Mouse (Mus musculus): ENCODE measurements around the gene Kpna1. TPM values are rescaled to one million over a fixed set of nuclear protein-coding genes. Genes with fewer than 3 reads are reported as not detected.

Kpna1 gene
- polyA plus RNA-seq (2015; fragmentation: Nextera tagmentation; extraction: Ambion mirVana), result 26.2 and 28.8 TPM in 2 replicates

DNA sequence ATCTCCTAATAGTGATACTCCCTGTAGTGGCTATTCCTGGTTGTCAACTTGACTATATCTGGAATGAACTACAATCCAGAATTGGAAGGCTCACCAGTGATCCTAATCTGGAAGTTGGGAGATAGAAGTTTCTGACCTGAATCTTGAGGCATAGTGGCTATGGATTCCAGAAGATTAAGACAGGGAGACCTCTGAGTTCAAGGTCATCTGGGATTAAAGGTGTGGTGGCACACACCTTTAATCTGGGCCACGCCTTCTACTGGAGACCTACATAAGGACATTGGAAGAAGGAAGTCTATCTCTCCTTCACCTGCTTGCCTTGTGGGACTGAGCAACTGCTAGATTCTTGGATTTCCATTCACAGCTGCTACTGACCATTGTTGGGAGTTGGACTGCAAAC is at the start of gene Kpna1:
Kpna1 (plus strand) TSS at position 301 of the 400 bp plus-strand sequence.

GRCm38 (mm10) chr16:35938211-35939151 is 40.1 kb upstream of the Kpna1 start, which contains the start of the genes Parp9 and Dtx3l:
Parp9 (plus strand) TSS chr16:35938470.
Dtx3l (minus strand) TSS chr16:35939151.

GRCm38 (mm10) chr16:36040640-36041624 is 62.4 kb downstream of the Kpna1 start, which contains the start of gene Wdr5b:
Wdr5b (plus strand) TSS chr16:36041190.

GRCm38 (mm10) chr16:36071450-36072379 is 93.2 kb downstream of the Kpna1 start, which contains the start of the genes Fam162a and Ccdc58:
Fam162a (minus strand) TSS chr16:36071594.
Ccdc58 (plus strand) TSS chr16:36071685.

Other genes starting within 250 kb of the Kpna1 start
- gene Dirc2, start 209.4 kb upstream of the Kpna1 start, polyA plus RNA-seq (2015; fragmentation: Nextera tagmentation; extraction: Ambion mirVana), result 14.2 and 14.8 TPM in 2 replicates
- gene Hspbap1, start 208.4 kb upstream of the Kpna1 start, polyA plus RNA-seq (2015; fragmentation: Nextera tagmentation; extraction: Ambion mirVana), result 3.2 TPM in 2 replicates
- gene Parp14, start 107.2 kb upstream of the Kpna1 start, polyA plus RNA-seq (2015; fragmentation: Nextera tagmentation; extraction: Ambion mirVana), result 1.9 and 2.1 TPM in 2 replicates
- 7.3 TPM in 2 replicates for gene Parp9, start 40.3 kb upstream of the Kpna1 start, polyA plus RNA-seq (2015; fragmentation: Nextera tagmentation; extraction: Ambion mirVana)
- 3.4 and 4.0 TPM in 2 replicates for gene Dtx3l, start 39.6 kb upstream of the Kpna1 start, polyA plus RNA-seq (2015; fragmentation: Nextera tagmentation; extraction: Ambion mirVana)
- 5.3 and 5.9 TPM in 2 replicates for gene Wdr5b, start 62.4 kb downstream of the Kpna1 start, polyA plus RNA-seq (2015; fragmentation: Nextera tagmentation; extraction: Ambion mirVana)
- gene Fam162a, start 92.8 kb downstream of the Kpna1 start, polyA plus RNA-seq (2015; fragmentation: Nextera tagmentation; extraction: Ambion mirVana), result 265 and 287 TPM in 2 replicates
- gene Ccdc58, start 92.9 kb downstream of the Kpna1 start, polyA plus RNA-seq (2015; fragmentation: Nextera tagmentation; extraction: Ambion mirVana), result 65.8 and 66.0 TPM in 2 replicates
- gene Csta1, start 152.5 kb downstream of the Kpna1 start, polyA plus RNA-seq (2015; fragmentation: Nextera tagmentation; extraction: Ambion mirVana), result 5.2 TPM in 1 of 2 replicates, not detected in the other
- gene Stfa2l1, start 178.1 kb downstream of the Kpna1 start, polyA plus RNA-seq (2015; fragmentation: Nextera tagmentation; extraction: Ambion mirVana), result 1.7 and 1.8 TPM in 2 replicates
- 1.6 and 3.9 TPM in 2 replicates for gene Gm5483, start 205.5 kb downstream of the Kpna1 start, polyA plus RNA-seq (2015; fragmentation: Nextera tagmentation; extraction: Ambion mirVana)
- gene Gm5416, start 231.7 kb downstream of the Kpna1 start, polyA plus RNA-seq (2015; fragmentation: Nextera tagmentation; extraction: Ambion mirVana), result not detected in 2 replicates
- 0.51 and 1.3 TPM in 2 replicates for gene 2010005H15Rik, start 242.7 kb downstream of the Kpna1 start, polyA plus RNA-seq (2015; fragmentation: Nextera tagmentation; extraction: Ambion mirVana)